Mouse (Mus musculus) thymus, postnatal 25 days (tissue): ENCODE data around the gene Nxnl1.

Experiments
- DNase-seq: peaks from one replicate; pipeline ENCODE4 v3.0.0; 2022

Nxnl1 gene

DNA sequence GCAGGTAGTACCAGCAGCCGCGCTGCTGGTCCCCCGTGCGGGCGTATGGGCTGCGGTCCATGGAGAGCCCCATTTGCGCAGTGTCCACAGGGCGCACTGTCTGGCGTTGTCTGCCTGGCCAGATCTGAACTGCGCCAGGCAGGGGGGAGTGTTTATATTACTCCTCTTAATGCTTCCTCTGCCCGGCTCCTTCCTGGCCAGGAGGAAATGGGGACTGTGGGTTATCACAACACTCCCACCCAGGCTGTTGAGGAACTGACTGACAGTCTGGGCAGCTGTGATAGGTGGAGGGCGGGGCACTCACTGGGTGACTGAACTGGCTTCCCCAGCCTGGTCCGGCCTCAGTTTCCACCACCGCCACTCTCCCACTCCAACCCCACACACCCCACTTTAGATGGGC, 54.8 kb downstream of the Nxnl1 start, which contains the start of gene Plvap:
TSS of gene Plvap (minus strand) at position 109 of the 400 bp plus-strand sequence.
- DNase-seq: no peak
